Mouse (Mus musculus) MEL (cell line): ENCODE data around the gene Sos1. TPM values are rescaled to one million over a fixed set of nuclear protein-coding genes. Genes with fewer than 3 reads are reported as not detected.
A peak's percentile ranks its signal among the peaks of the same experiment; 100 is the strongest.

ENCODE experiments used
- DNase-seq: peaks from one replicate; pipeline ENCODE4 v3.0.0; 2011; ENCODE audit warnings: low read depth, low spot score
- H3K27ac ChIP-seq: 2 replicates; pipeline ENCODE4 v1.5.1; 2012; ENCODE audit warnings: low read depth, mild to moderate bottlenecking, control low read depth, low read length, moderate library complexity; ENCODE audit not compliant: control insufficient read depth
- H3K27me3 ChIP-seq, 2 experiments: fragments of 150-350 bp in 1 of 2; sonication (generic) in 1 of 2; 2 replicates each; pipeline ENCODE4 v1.6.1; 2012; ENCODE audit warnings: low read length in 2 of 2, mild to moderate bottlenecking in 2 of 2, improper control_type of control experiment in 1 of 2, moderate library complexity in 1 of 2; ENCODE audit not compliant: insufficient read depth in 2 of 2, control insufficient read depth in 1 of 2
- H3K36me3 ChIP-seq, 2 experiments: 2 replicates each; pipeline ENCODE4 v1.6.1; 2012 to 2014; ENCODE audit warnings: low read length in 2 of 2, improper control_type of control experiment in 1 of 2, inconsistent platforms in 1 of 2, mild to moderate bottlenecking in 1 of 2; ENCODE audit not compliant: insufficient read depth in 2 of 2, control insufficient read depth in 1 of 2
- H3K4me1 ChIP-seq, 2 experiments: fragments of 150-350 bp in 1 of 2; sonication (generic) in 1 of 2; 2 replicates each; pipeline ENCODE4 v1.6.1; 2012; ENCODE audit warnings: low read length in 2 of 2, improper control_type of control experiment in 1 of 2, mild to moderate bottlenecking in 1 of 2; ENCODE audit not compliant: insufficient read depth in 2 of 2, control insufficient read depth in 1 of 2
- H3K4me3 ChIP-seq, 2 experiments: fragments of 150-350 bp in 1 of 2; sonication (generic) in 1 of 2; 2 replicates each; pipeline ENCODE4 v1.5.1; 2012; ENCODE audit warnings: low read depth in 2 of 2, low read length in 2 of 2, mild to moderate bottlenecking in 2 of 2, moderate library complexity in 2 of 2, control low read depth in 1 of 2, improper control_type of control experiment in 1 of 2; ENCODE audit not compliant: control insufficient read depth in 1 of 2, insufficient read depth in 1 of 2
- H3K79me2 ChIP-seq: 2 replicates; pipeline ENCODE4 v1.6.1; 2012; ENCODE audit warnings: mild to moderate bottlenecking, low read length, moderate library complexity; ENCODE audit not compliant: control insufficient read depth, poor library complexity, insufficient read depth
- H3K9ac ChIP-seq: 2 replicates; pipeline ENCODE4 v1.6.1; 2012; ENCODE audit warnings: low read depth, mild to moderate bottlenecking, control low read depth, low read length, moderate library complexity; ENCODE audit not compliant: control insufficient read depth, poor library complexity, severe bottlenecking
- H3K9me3 ChIP-seq: fragments of 150-350 bp; sonication (generic); replicated peaks from 2 replicates; pipeline ENCODE4 v1.6.1; 2012; ENCODE audit warnings: mild to moderate bottlenecking, low read length, improper control_type of control experiment, moderate library complexity; ENCODE audit not compliant: insufficient read depth
- BHLHE40 ChIP-seq: IDR thresholded peaks from 2 replicates; pipeline ENCODE4 v1.6.1; 2012; ENCODE audit warnings: low read depth, mild to moderate bottlenecking, inconsistent platforms, low read length, improper control_type of control experiment, borderline replicate concordance
- CHD2 ChIP-seq: IDR thresholded peaks from 2 replicates; pipeline ENCODE4 v1.6.1; 2011; ENCODE audit warnings: low read length, improper control_type of control experiment
- E2F4 ChIP-seq: IDR thresholded peaks from 2 replicates; pipeline ENCODE4 v1.6.1; 2011; ENCODE audit warnings: low read depth, low read length, improper control_type of control experiment, borderline replicate concordance
- EP300 ChIP-seq, 2 experiments: IDR thresholded peaks; 2 replicates each; pipeline ENCODE4 v1.6.1; 2011; ENCODE audit warnings: improper control_type of control experiment in 2 of 2, low read length in 2 of 2, low read depth in 1 of 2, mild to moderate bottlenecking in 1 of 2
- GABPA ChIP-seq: IDR thresholded peaks from 2 replicates; pipeline ENCODE4 v1.6.1; 2012; ENCODE audit warnings: low read depth, mild to moderate bottlenecking, inconsistent platforms, low read length, improper control_type of control experiment, moderate library complexity
- GATA1 ChIP-seq: IDR thresholded peaks from 2 replicates; pipeline ENCODE4 v1.6.1; 2011; ENCODE audit warnings: low read depth, low read length, improper control_type of control experiment
- JUND ChIP-seq: IDR thresholded peaks from 2 replicates; pipeline ENCODE4 v1.6.1; 2011; ENCODE audit warnings: low read depth, mild to moderate bottlenecking, improper control_type of control experiment, low read length
- KAT2A ChIP-seq: conservative IDR thresholded peaks from 2 replicates; pipeline ENCODE4 v1.6.1; 2012; ENCODE audit warnings: low read depth, low read length, improper control_type of control experiment, inconsistent platforms
- MAFK ChIP-seq: IDR thresholded peaks from 2 replicates; pipeline ENCODE4 v1.6.1; 2011; ENCODE audit warnings: low read depth, mild to moderate bottlenecking, low read length, improper control_type of control experiment, borderline replicate concordance
- MAZ ChIP-seq: IDR thresholded peaks from 2 replicates; pipeline ENCODE4 v1.6.1; 2012; ENCODE audit warnings: low read depth, mild to moderate bottlenecking, inconsistent platforms, low read length, improper control_type of control experiment
- MEF2A ChIP-seq: IDR thresholded peaks from 2 replicates; pipeline ENCODE4 v1.6.1; 2014; ENCODE audit warnings: low read depth, mild to moderate bottlenecking, inconsistent platforms, low read length, improper control_type of control experiment; ENCODE audit not compliant: poor library complexity, insufficient replicate concordance, severe bottlenecking; ENCODE audit errors: extremely low read depth
- MYC ChIP-seq: IDR thresholded peaks from 2 replicates; pipeline ENCODE4 v1.6.1; 2011; ENCODE audit warnings: low read depth, mild to moderate bottlenecking, low read length, improper control_type of control experiment, moderate library complexity
- RAD21 ChIP-seq: IDR thresholded peaks from 2 replicates; pipeline ENCODE4 v1.6.1; 2011; ENCODE audit warnings: mild to moderate bottlenecking, low read depth, low read length, improper control_type of control experiment
- RCOR1 ChIP-seq: IDR thresholded peaks from 2 replicates; pipeline ENCODE4 v1.6.1; 2012; ENCODE audit warnings: low read depth, mild to moderate bottlenecking, inconsistent platforms, low read length, improper control_type of control experiment
- SIN3A ChIP-seq: IDR thresholded peaks from 2 replicates; pipeline ENCODE4 v1.6.1; 2012; ENCODE audit warnings: low read length, improper control_type of control experiment, inconsistent platforms
- TBP ChIP-seq: IDR thresholded peaks from 2 replicates; pipeline ENCODE4 v1.8.0; 2011; ENCODE audit warnings: low read depth, low read length, improper control_type of control experiment
- TCF12 ChIP-seq: IDR thresholded peaks from 2 replicates; pipeline ENCODE4 v1.6.1; 2014; ENCODE audit warnings: low read depth, mild to moderate bottlenecking, inconsistent platforms, low read length, improper control_type of control experiment, moderate library complexity
- ZNF384 ChIP-seq: IDR thresholded peaks from 2 replicates; pipeline ENCODE4 v1.6.1; 2012; ENCODE audit warnings: low read depth, mild to moderate bottlenecking, inconsistent platforms, low read length, improper control_type of control experiment
- polyA plus RNA-seq, 2 experiments: library from polyadenylated mRNA; stranded (reverse) in 1 of 2; unstranded in 1 of 2; fragments of >175 nt in 1 of 2; fragments of >200 nt in 1 of 2; gene quantifications; 2 replicates each; pipeline versions ENCODE4 v1.2.1 to v1.2.4; 2012; ENCODE audit warnings: low replicate concordance in 2 of 2, low read depth in 1 of 2; ENCODE audit not compliant: insufficient read length in 2 of 2, insufficient read depth in 1 of 2, missing spikeins in 1 of 2
- total RNA-seq: library from RNA; depleted of rRNA; stranded (reverse); fragments of 300-350 nt; gene quantifications from 2 replicates; pipeline ENCODE4 v1.2.3, GENCODE M21; 2012

Sos1 gene
- total and polyA plus RNA-seq, 3 experiments = 4.6 to 20.3 (median 12.1) TPM

DNA sequence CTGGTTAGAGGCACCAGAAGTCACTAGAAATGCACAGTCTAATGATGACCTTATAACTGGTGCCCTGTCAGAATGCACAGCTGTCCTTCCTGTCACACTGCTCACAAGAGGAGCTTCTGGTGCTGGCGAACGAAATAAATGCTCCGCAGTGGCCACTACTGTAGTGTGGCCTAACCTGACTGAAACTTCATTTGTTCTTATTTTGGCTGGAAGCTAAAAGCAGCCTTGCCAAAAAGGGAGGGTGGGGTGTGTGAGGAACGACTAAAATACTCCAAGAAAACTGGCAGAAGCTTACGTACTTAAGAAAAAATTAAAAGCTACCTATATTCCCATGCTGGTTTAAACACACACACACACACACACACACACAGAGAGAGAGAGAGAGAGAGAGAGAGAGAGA lies 53.4 kb downstream of the Sos1 start:
- no peak overlapping the region for H3K27ac ChIP-seq
- no peaks in the 10 kb centered on the region for H3K27me3 ChIP-seq
- H3K4me3 ChIP-seq = no peak overlapping the region
- no peak for DNase-seq
- no peaks in the 10 kb centered on the region for H3K79me2 ChIP-seq
- H3K36me3 ChIP-seq = peaks cover under 1 to 24% of the 10 kb centered on the region in 2 experiments
- H3K9me3 ChIP-seq = no peaks in the 10 kb centered on the region
- H3K9ac ChIP-seq = no peak overlapping the region
- no peaks in the 10 kb centered on the region for H3K4me1 ChIP-seq
- TF ChIP-seq KAT2A (no peak), MYC (no peak), SIN3A (no peak), GATA1 (no peak), E2F4 (no peak), CHD2 (no peak), TBP (no peak), MAZ (no peak)

DNA sequence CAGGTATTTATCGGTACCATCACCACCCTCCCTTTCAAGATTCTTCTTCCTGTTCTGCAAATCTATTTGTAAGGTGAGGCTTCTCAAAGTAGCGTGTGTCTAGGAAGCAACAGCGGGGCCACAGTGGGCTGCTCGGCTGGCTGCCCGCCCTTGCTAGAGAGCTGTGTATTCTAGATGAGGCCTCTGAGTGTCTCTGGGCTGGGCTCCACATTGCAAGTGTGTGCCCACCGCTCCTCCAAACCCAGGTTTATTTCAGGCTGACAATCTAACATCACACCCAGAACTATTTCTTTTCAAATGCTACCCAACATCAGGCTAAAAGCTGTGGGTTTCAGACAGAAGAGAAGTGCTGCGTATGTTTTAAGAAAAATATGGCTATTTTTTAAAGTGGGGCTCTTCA lies 54.1 kb downstream of the Sos1 start:
- no peak overlapping the region for H3K27ac ChIP-seq
- H3K79me2 ChIP-seq = no peaks in the 10 kb centered on the region
- TF ChIP-seq MEF2A = no peak
- TF ChIP-seq MYC = no peak
- TF ChIP-seq ZNF384 = no peak
- no peak for TF ChIP-seq MAFK
- TF ChIP-seq GABPA = no peak
- TF ChIP-seq JUND = no peak
- H3K9ac ChIP-seq = no peak overlapping the region
- no peak overlapping the region for H3K4me3 ChIP-seq
- H3K9me3 ChIP-seq = no peaks in the 10 kb centered on the region
- peaks cover 0 to 20% of the 10 kb centered on the region in 2 experiments; a peak in 2 of 4 replicates for H3K36me3 ChIP-seq
- H3K4me1 ChIP-seq = no peaks in the 10 kb centered on the region
- H3K27me3 ChIP-seq = no peaks in the 10 kb centered on the region
- DNase-seq = no peak

DNA sequence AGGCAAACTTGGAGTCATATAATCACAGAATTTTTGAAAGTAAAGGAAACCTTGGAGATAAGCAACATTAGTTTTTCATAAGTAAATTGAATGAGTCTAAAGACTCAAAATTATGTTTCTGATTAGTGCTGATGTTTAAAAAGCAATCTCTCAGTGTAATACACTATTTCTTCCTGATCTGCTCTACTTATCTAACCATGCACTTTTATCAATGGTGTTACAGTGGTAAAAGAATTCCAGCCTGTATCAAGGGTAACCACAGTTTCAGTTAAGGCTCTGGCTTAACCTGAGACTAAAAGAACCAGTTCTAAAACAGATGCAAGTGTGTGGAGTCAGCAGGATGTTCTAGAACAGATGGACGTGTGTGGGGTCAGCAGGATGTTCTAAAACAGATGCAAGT lies 59.3 kb downstream of the Sos1 start:
- peaks cover 20 to 41% of the 10 kb centered on the region in 2 experiments for H3K36me3 ChIP-seq
- no peak overlapping the region for H3K9ac ChIP-seq
- no peak for TF ChIP-seq CHD2
- TF ChIP-seq BHLHE40 = no peak
- 0 out of 2 replicates have a peak, but pooled peaks have one; percentile 31 for TF ChIP-seq RCOR1
- TF ChIP-seq EP300 (IDR thresholded peaks at IDR 0.05; ENCODE audit: low read depth in 1 of 2, low read length in 2 of 2) = peak; percentile 58 to 74; a peak in 3 of 4 replicates
- TF ChIP-seq MAZ = no peak
- TF ChIP-seq MEF2A = no peak
- 0 out of 2 replicates have a peak, but pooled peaks have one; percentile 52 for TF ChIP-seq GATA1
- 0 out of 2 replicates have a peak, but pooled peaks have one; percentile 47 for TF ChIP-seq TCF12
- no peak for TF ChIP-seq RAD21
- no peak for TF ChIP-seq GABPA
- TF ChIP-seq, all 39 proteins: peak for 4
- H3K9me3 ChIP-seq = no peaks in the 10 kb centered on the region
- no peak overlapping the region for H3K27ac ChIP-seq
- DNase-seq = peak; percentile 20
- H3K79me2 ChIP-seq = no peaks in the 10 kb centered on the region
- H3K27me3 ChIP-seq = no peaks in the 10 kb centered on the region
- H3K4me1 ChIP-seq = peaks cover 10% of the 10 kb centered on the region in 2 experiments
- no peak overlapping the region for H3K4me3 ChIP-seq
